Mouse (Mus musculus): ENCODE measurements around the gene Mcm10. TPM values are rescaled to one million over a fixed set of nuclear protein-coding genes. Genes with fewer than 3 reads are reported as not detected.

The Mcm10 gene
- polyA plus RNA-seq (2011; ENCODE audit: insufficient read depth, insufficient read length, low read depth, missing spikeins), result 91.6 and 92.8 TPM in 2 replicates

DNA sequence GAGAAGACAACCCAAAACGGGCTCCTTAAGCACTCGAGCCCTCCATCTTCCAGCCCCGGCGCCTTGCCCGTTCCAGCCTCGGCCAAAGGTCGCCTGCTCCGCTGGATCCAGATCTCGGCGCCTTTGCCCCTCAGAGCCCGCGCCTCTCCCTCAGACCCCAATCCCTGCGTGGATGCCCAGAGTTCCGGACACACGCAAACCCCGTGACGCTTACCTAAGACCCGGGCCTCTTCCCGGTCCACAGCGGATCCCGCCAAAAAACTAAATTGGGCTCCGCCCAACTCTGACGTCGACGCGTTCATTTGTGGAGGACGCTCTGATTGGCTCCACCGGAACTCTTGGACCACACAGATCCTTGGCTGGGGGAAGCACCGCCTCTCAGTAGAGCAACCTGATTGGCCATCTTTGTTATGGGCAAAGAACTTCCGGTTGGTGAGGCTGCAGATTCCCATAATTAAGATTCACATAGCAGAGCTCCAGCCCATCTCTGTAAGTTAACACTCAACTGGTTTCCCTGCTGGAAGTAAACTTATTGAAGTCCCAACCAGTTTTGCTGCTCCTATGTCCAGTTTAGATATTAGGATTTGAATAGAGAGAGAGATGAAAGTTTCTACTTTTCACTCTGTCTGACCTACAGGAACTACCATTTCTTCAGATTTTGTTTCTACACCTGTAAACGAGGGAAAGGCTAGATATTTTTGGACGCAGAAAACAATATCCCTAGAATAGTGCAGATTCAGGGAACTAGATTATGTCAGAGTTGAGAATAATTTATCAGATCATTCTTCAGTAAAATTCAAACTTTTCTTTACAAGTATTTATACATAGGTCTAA is at the start of gene Mcm10:
TSS of gene Mcm10 (minus strand) at position 301 of the 834 bp plus-strand sequence.
- Histone ChIP-seq H3K27ac (ENCODE audit: insufficient read depth, low read length) (no peak within 1 kb of the TSS; the same call in 1 of the 2 replicates), H3K9ac (ENCODE audit: low read depth, poor library complexity, severe bottlenecking) (peak within 1 kb of the TSS; percentile 89), H3K27me3 (ENCODE audit: control insufficient read depth, insufficient read depth, low read length, poor library complexity, severe bottlenecking) (no peaks in the 10 kb centered on the region), H3K9me3 (replicated peaks; ENCODE audit: control insufficient read depth, insufficient read depth, low read length, poor library complexity, severe bottlenecking) (no peaks in the 10 kb centered on the region), H3K4me1 (ENCODE audit: control insufficient read depth, insufficient read depth, low read length) (no peaks in the 10 kb centered on the region), H3K36me3 (ENCODE audit: control insufficient read depth, insufficient read depth, low read length, poor library complexity, severe bottlenecking) (peaks cover 17% of the 10 kb centered on the region), H3K4me3 (ENCODE audit: low read depth, low read length) (peak within 1 kb of the TSS; percentile 81)
- no peak for TF ChIP-seq POLR2A (IDR thresholded peaks at IDR 0.05; ENCODE audit: insufficient read depth, low read length)
- TF ChIP-seq EP300 (IDR thresholded peaks at IDR 0.05; ENCODE audit: insufficient read depth, low read depth, low read length), result no peak
- TF ChIP-seq CTCF (IDR thresholded peaks at IDR 0.05; ENCODE audit: low read depth, low read length), result no peak

DNA sequence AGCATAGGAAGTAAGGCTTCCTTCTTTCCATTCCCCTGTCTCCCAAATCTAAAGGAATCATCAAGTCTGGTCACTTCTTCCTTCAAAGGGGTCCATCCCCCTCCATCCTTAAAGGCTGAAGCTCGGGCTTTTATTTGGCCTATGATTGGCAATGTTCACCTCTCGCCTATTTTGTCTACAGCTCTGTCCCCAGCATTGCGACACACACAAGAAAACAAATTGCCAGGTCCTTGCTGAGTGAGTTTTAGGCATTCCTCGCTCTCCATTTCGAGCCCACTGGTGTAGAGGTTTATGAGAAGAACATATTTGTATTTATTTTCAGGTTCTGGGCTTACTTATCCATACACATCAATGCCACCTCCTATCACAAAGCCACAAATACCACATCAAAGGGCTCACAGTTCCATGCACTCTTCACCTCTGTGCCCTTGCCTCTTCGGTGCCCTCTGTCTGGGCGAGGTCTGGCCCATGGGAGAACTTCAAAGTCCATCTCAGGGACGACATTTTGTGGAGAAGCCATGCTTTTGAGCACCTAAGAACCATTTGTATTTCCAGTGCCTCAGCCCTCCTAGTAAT is 48.6 kb upstream of the Mcm10 start:
- Histone ChIP-seq H3K9ac (ENCODE audit: low read depth, poor library complexity, severe bottlenecking) (no peak overlapping the region), H3K27me3 (ENCODE audit: control insufficient read depth, insufficient read depth, low read length, poor library complexity, severe bottlenecking) (no peaks in the 10 kb centered on the region; the same call in 1 of the 2 replicates), H3K4me1 (ENCODE audit: control insufficient read depth, insufficient read depth, low read length) (no peaks in the 10 kb centered on the region), H3K4me3 (ENCODE audit: low read depth, low read length) (no peak overlapping the region), H3K27ac (ENCODE audit: insufficient read depth, low read length) (no peak overlapping the region), H3K36me3 (ENCODE audit: control insufficient read depth, insufficient read depth, low read length, poor library complexity, severe bottlenecking) (no peaks in the 10 kb centered on the region), H3K9me3 (replicated peaks; ENCODE audit: control insufficient read depth, insufficient read depth, low read length, poor library complexity, severe bottlenecking) (no peaks in the 10 kb centered on the region)
- no peak for TF ChIP-seq POLR2A (IDR thresholded peaks at IDR 0.05; ENCODE audit: insufficient read depth, low read length)
- no peak for TF ChIP-seq CTCF (IDR thresholded peaks at IDR 0.05; ENCODE audit: low read depth, low read length)
- TF ChIP-seq EP300 (IDR thresholded peaks at IDR 0.05; ENCODE audit: insufficient read depth, low read depth, low read length), result no peak

DNA sequence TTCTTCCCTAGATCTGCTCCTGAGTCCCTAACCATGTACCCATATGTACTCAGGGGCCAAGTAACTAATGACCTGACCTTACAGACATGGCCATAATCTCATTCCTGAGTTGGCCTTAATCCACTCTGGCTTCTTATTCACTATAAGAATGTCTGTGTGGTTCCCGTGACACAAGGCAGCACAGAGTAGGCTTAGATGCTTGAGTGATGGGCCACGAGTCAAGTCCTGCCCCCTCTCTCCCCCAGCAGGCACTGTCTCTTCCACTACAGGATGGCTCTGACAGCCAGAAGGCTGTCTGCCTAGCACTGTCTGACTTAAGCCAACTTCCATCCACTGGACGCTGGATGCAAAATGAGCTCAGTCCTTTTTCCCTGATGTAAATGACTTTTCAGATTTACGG is 47.4 kb upstream of the Mcm10 start:
- Histone ChIP-seq H3K9me3 (replicated peaks; ENCODE audit: control insufficient read depth, insufficient read depth, low read length, poor library complexity, severe bottlenecking) (no peaks in the 10 kb centered on the region), H3K4me1 (ENCODE audit: control insufficient read depth, insufficient read depth, low read length) (no peaks in the 10 kb centered on the region), H3K27me3 (ENCODE audit: control insufficient read depth, insufficient read depth, low read length, poor library complexity, severe bottlenecking) (no peaks in the 10 kb centered on the region; the same call in 1 of the 2 replicates), H3K9ac (ENCODE audit: low read depth, poor library complexity, severe bottlenecking) (no peak overlapping the region), H3K36me3 (ENCODE audit: control insufficient read depth, insufficient read depth, low read length, poor library complexity, severe bottlenecking) (no peaks in the 10 kb centered on the region), H3K27ac (ENCODE audit: insufficient read depth, low read length) (no peak overlapping the region), H3K4me3 (ENCODE audit: low read depth, low read length) (no peak overlapping the region)
- TF ChIP-seq POLR2A (IDR thresholded peaks at IDR 0.05; ENCODE audit: insufficient read depth, low read length) (no peak), CTCF (IDR thresholded peaks at IDR 0.05; ENCODE audit: low read depth, low read length) (no peak), EP300 (IDR thresholded peaks at IDR 0.05; ENCODE audit: insufficient read depth, low read depth, low read length) (no peak)

DNA sequence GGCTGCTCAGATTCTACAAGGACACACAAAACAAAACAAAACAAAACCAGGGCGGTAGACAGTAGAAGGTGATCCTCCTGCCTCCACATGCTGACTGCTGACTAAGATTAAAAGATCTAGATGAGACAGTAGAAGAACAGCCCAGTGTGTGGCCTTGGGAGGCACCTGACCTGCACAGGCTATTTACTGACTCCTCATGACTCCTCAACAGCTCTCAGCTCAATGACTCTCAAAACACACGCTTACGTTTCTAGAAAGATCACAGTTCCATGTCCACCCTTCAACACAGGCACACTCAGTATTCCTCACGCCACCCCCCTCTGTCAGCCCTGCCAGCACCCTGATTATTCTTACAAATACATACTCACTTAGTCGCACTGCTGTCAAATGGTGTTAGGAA is 45.8 kb upstream of the Mcm10 start:
- Histone ChIP-seq H3K4me1 (ENCODE audit: control insufficient read depth, insufficient read depth, low read length) (no peaks in the 10 kb centered on the region), H3K27ac (ENCODE audit: insufficient read depth, low read length) (no peak overlapping the region), H3K9me3 (replicated peaks; ENCODE audit: control insufficient read depth, insufficient read depth, low read length, poor library complexity, severe bottlenecking) (no peaks in the 10 kb centered on the region), H3K36me3 (ENCODE audit: control insufficient read depth, insufficient read depth, low read length, poor library complexity, severe bottlenecking) (no peaks in the 10 kb centered on the region), H3K9ac (ENCODE audit: low read depth, poor library complexity, severe bottlenecking) (no peak overlapping the region), H3K4me3 (ENCODE audit: low read depth, low read length) (no peak overlapping the region), H3K27me3 (ENCODE audit: control insufficient read depth, insufficient read depth, low read length, poor library complexity, severe bottlenecking) (no peaks in the 10 kb centered on the region; the same call in 1 of the 2 replicates)
- no peak for TF ChIP-seq CTCF (IDR thresholded peaks at IDR 0.05; ENCODE audit: low read depth, low read length)
- no peak for TF ChIP-seq EP300 (IDR thresholded peaks at IDR 0.05; ENCODE audit: insufficient read depth, low read depth, low read length)
- no peak for TF ChIP-seq POLR2A (IDR thresholded peaks at IDR 0.05; ENCODE audit: insufficient read depth, low read length)

DNA sequence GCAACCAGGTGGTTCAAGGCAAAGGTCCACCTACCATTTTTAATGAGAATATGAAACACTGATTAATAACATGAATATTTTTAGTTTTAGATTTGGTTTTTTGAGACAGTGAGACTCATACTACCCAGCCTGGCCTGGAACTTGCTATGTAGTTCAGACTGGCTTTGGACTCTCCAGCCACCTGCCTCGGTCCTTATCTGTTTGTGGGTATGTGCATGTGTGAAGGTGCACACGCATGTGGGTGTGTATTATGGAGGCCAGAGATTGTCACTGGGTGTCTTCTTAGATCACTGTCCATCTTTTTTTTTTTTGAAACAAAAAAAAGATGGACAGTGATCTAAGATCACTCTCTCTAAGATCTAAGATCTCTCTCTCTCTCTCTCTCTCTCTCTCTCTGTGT is 38.0 kb upstream of the Mcm10 start:
- no peak overlapping the region for H3K27ac ChIP-seq (ENCODE audit: insufficient read depth, low read length)
- no peak for TF ChIP-seq EP300 (IDR thresholded peaks at IDR 0.05; ENCODE audit: insufficient read depth, low read depth, low read length)
- TF ChIP-seq CTCF (IDR thresholded peaks at IDR 0.05; ENCODE audit: low read depth, low read length), result no peak
- no peak for TF ChIP-seq POLR2A (IDR thresholded peaks at IDR 0.05; ENCODE audit: insufficient read depth, low read length)
- H3K9me3 ChIP-seq (replicated peaks; ENCODE audit: control insufficient read depth, insufficient read depth, low read length, poor library complexity, severe bottlenecking), result peaks cover 5% of the 10 kb centered on the region
- H3K4me1 ChIP-seq (ENCODE audit: control insufficient read depth, insufficient read depth, low read length), result no peaks in the 10 kb centered on the region
- H3K9ac ChIP-seq (ENCODE audit: low read depth, poor library complexity, severe bottlenecking), result no peak overlapping the region
- H3K27me3 ChIP-seq (ENCODE audit: control insufficient read depth, insufficient read depth, low read length, poor library complexity, severe bottlenecking), result no peaks in the 10 kb centered on the region
- H3K36me3 ChIP-seq (ENCODE audit: control insufficient read depth, insufficient read depth, low read length, poor library complexity, severe bottlenecking), result no peaks in the 10 kb centered on the region
- H3K4me3 ChIP-seq (ENCODE audit: low read depth, low read length), result no peak overlapping the region

DNA sequence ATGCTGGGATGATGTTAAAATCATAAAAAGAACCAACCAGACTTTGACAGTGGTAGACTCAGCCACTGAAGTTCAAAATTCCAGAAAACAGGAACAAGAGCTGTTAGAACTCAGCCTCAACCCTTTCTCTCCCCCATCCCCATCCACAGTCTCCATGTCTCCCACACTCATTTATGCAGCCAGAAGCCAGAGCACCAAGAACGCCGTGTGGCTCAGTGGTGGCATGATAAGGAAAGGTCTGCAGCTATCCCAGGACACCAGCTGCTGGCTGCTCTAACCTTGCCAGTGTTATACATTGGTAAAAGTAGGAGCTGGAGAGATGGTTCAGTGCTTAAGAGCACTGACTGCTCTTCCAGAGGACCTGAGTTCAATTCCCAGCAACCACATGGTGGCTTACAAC is 34.4 kb upstream of the Mcm10 start:
- no peaks in the 10 kb centered on the region for H3K9me3 ChIP-seq (replicated peaks; ENCODE audit: control insufficient read depth, insufficient read depth, low read length, poor library complexity, severe bottlenecking)
- H3K36me3 ChIP-seq (ENCODE audit: control insufficient read depth, insufficient read depth, low read length, poor library complexity, severe bottlenecking), result no peaks in the 10 kb centered on the region
- no peak overlapping the region for H3K9ac ChIP-seq (ENCODE audit: low read depth, poor library complexity, severe bottlenecking)
- H3K27me3 ChIP-seq (ENCODE audit: control insufficient read depth, insufficient read depth, low read length, poor library complexity, severe bottlenecking), result no peaks in the 10 kb centered on the region
- H3K27ac ChIP-seq (ENCODE audit: insufficient read depth, low read length), result no peak overlapping the region
- H3K4me1 ChIP-seq (ENCODE audit: control insufficient read depth, insufficient read depth, low read length), result peaks cover 3% of the 10 kb centered on the region
- no peak overlapping the region for H3K4me3 ChIP-seq (ENCODE audit: low read depth, low read length)
- TF ChIP-seq POLR2A (IDR thresholded peaks at IDR 0.05; ENCODE audit: insufficient read depth, low read length) (no peak), EP300 (IDR thresholded peaks at IDR 0.05; ENCODE audit: insufficient read depth, low read depth, low read length) (no peak), CTCF (IDR thresholded peaks at IDR 0.05; ENCODE audit: low read depth, low read length) (no peak)

Data from ES-Bruce4 (cell line).